Mouse (Mus musculus): Measurements from ENCODE around the gene Impdh2. TPM values are rescaled to one million over a fixed set of nuclear protein-coding genes. Genes with fewer than 3 reads are reported as not detected.

The Impdh2 gene
- polyA plus RNA-seq, 1 experiment = 70.6 TPM

- WGBS = 79% methylated on average over 1 of the region's 1 CpGs
- no peak for TF ChIP-seq POLR2A (IDR thresholded peaks at IDR 0.05; ENCODE audit: borderline replicate concordance, insufficient read depth, low read length)
- no peak for TF ChIP-seq CTCF (IDR thresholded peaks at IDR 0.05; ENCODE audit: borderline replicate concordance, insufficient read depth, low read depth, low read length)
- no peak for DNase-seq
- H3K4me3 ChIP-seq (replicated peaks; ENCODE audit: insufficient read depth, low read depth, low read length) = no peak overlapping the region
- H3K4me1 ChIP-seq (ENCODE audit: control insufficient read depth, insufficient read depth, low read length) = no peaks in the 10 kb centered on the region; the same call in 1 of the 2 replicates
- no peak overlapping the region for H3K27ac ChIP-seq (ENCODE audit: insufficient read depth, low read length)
- H3K27me3 ChIP-seq (ENCODE audit: control insufficient read depth, insufficient read depth, low read length) = no peaks in the 10 kb centered on the region
These were observed 29.1 kb upstream of the Impdh2 start for GRCm38 (mm10) chr9:108530954-108531353.

GRCm38 (mm10) chr9:108531496-108531895, 28.6 kb upstream of the Impdh2 start:
- Histone ChIP-seq H3K27me3 (ENCODE audit: control insufficient read depth, insufficient read depth, low read length) (no peaks in the 10 kb centered on the region), H3K4me3 (replicated peaks; ENCODE audit: insufficient read depth, low read depth, low read length) (no peak overlapping the region), H3K27ac (ENCODE audit: insufficient read depth, low read length) (no peak overlapping the region), H3K4me1 (ENCODE audit: control insufficient read depth, insufficient read depth, low read length) (no peaks in the 10 kb centered on the region; the same call in 1 of the 2 replicates)
- no peak for DNase-seq
- TF ChIP-seq CTCF (IDR thresholded peaks at IDR 0.05; ENCODE audit: borderline replicate concordance, insufficient read depth, low read depth, low read length) (no peak), POLR2A (IDR thresholded peaks at IDR 0.05; ENCODE audit: borderline replicate concordance, insufficient read depth, low read length) (no peak)
- WGBS = 96% methylated on average over 1 of the region's 1 CpGs

- Histone ChIP-seq H3K27me3 (ENCODE audit: control insufficient read depth, insufficient read depth, low read length) (no peaks in the 10 kb centered on the region), H3K27ac (ENCODE audit: insufficient read depth, low read length) (no peak overlapping the region), H3K4me3 (replicated peaks; ENCODE audit: insufficient read depth, low read depth, low read length) (no peak overlapping the region), H3K4me1 (ENCODE audit: control insufficient read depth, insufficient read depth, low read length) (no peaks in the 10 kb centered on the region)
- TF ChIP-seq POLR2A (IDR thresholded peaks at IDR 0.05; ENCODE audit: borderline replicate concordance, insufficient read depth, low read length) = no peak
- no peak for TF ChIP-seq CTCF (IDR thresholded peaks at IDR 0.05; ENCODE audit: borderline replicate concordance, insufficient read depth, low read depth, low read length)
- DNase-seq = no peak
These were observed 19.2 kb upstream of the Impdh2 start for GRCm38 (mm10) chr9:108540846-108541245.

GRCm38 (mm10) chr9:108545986-108546385, 14.1 kb upstream of the Impdh2 start:
- Histone ChIP-seq H3K4me3 (replicated peaks; ENCODE audit: insufficient read depth, low read depth, low read length) (no peak overlapping the region), H3K27me3 (ENCODE audit: control insufficient read depth, insufficient read depth, low read length) (no peaks in the 10 kb centered on the region), H3K4me1 (ENCODE audit: control insufficient read depth, insufficient read depth, low read length) (no peaks in the 10 kb centered on the region), H3K27ac (ENCODE audit: insufficient read depth, low read length) (no peak overlapping the region)
- no peak for DNase-seq
- 69% methylated on average over 3 of the region's 3 CpGs for WGBS
- TF ChIP-seq CTCF (IDR thresholded peaks at IDR 0.05; ENCODE audit: borderline replicate concordance, insufficient read depth, low read depth, low read length) (no peak), POLR2A (IDR thresholded peaks at IDR 0.05; ENCODE audit: borderline replicate concordance, insufficient read depth, low read length) (no peak)

- TF ChIP-seq POLR2A (IDR thresholded peaks at IDR 0.05; ENCODE audit: borderline replicate concordance, insufficient read depth, low read length) (no peak), CTCF (IDR thresholded peaks at IDR 0.05; ENCODE audit: borderline replicate concordance, insufficient read depth, low read depth, low read length) (no peak)
- Histone ChIP-seq H3K4me1 (ENCODE audit: control insufficient read depth, insufficient read depth, low read length) (no peaks in the 10 kb centered on the region), H3K4me3 (replicated peaks; ENCODE audit: insufficient read depth, low read depth, low read length) (no peak overlapping the region), H3K27ac (ENCODE audit: insufficient read depth, low read length) (no peak overlapping the region), H3K27me3 (ENCODE audit: control insufficient read depth, insufficient read depth, low read length) (no peaks in the 10 kb centered on the region)
- WGBS = 81% methylated on average over 1 of the region's 1 CpGs
- no peak for DNase-seq
These were observed 13.2 kb upstream of the Impdh2 start for GRCm38 (mm10) chr9:108546875-108547274.

GRCm38 (mm10) chr9:108559169-108559568, 917 bp upstream of the Impdh2 start:
- 72% methylated on average over 4 of the region's 4 CpGs for WGBS
- TF ChIP-seq POLR2A (IDR thresholded peaks at IDR 0.05; ENCODE audit: borderline replicate concordance, insufficient read depth, low read length) (no peak), CTCF (IDR thresholded peaks at IDR 0.05; ENCODE audit: borderline replicate concordance, insufficient read depth, low read depth, low read length) (no peak)

GRCm38 (mm10) chr9:108563671-108564070, 3.6 kb downstream of the Impdh2 start:
- Histone ChIP-seq H3K27me3 (ENCODE audit: control insufficient read depth, insufficient read depth, low read length) (no peaks in the 10 kb centered on the region), H3K4me3 (replicated peaks; ENCODE audit: insufficient read depth, low read depth, low read length) (no peak overlapping the region), H3K27ac (ENCODE audit: insufficient read depth, low read length) (no peak overlapping the region), H3K4me1 (ENCODE audit: control insufficient read depth, insufficient read depth, low read length) (peaks cover 10% of the 10 kb centered on the region)
- no peak for TF ChIP-seq POLR2A (IDR thresholded peaks at IDR 0.05; ENCODE audit: borderline replicate concordance, insufficient read depth, low read length)
- TF ChIP-seq CTCF (IDR thresholded peaks at IDR 0.05; ENCODE audit: borderline replicate concordance, insufficient read depth, low read depth, low read length) = no peak
- no peak for DNase-seq
- WGBS = 85% methylated on average over 8 of the region's 8 CpGs

More at GRCm38 (mm10) chr9:108559169-108559568, 917 bp upstream of the Impdh2 start:
- H3K4me1 ChIP-seq (ENCODE audit: control insufficient read depth, insufficient read depth, low read length) = peaks cover 2% of the 10 kb centered on the region; the same call in 1 of the 2 replicates
- no peak for DNase-seq
- no peak overlapping the region for H3K4me3 ChIP-seq (replicated peaks; ENCODE audit: insufficient read depth, low read depth, low read length)
- H3K27ac ChIP-seq (ENCODE audit: insufficient read depth, low read length) = no peak overlapping the region
- no peaks in the 10 kb centered on the region for H3K27me3 ChIP-seq (ENCODE audit: control insufficient read depth, insufficient read depth, low read length)

GRCm38 (mm10) chr9:108564131-108564530, 4.0 kb downstream of the Impdh2 start:
- Histone ChIP-seq H3K27me3 (ENCODE audit: control insufficient read depth, insufficient read depth, low read length) (no peaks in the 10 kb centered on the region), H3K4me3 (replicated peaks; ENCODE audit: insufficient read depth, low read depth, low read length) (no peak overlapping the region), H3K4me1 (ENCODE audit: control insufficient read depth, insufficient read depth, low read length) (peaks cover 10% of the 10 kb centered on the region), H3K27ac (ENCODE audit: insufficient read depth, low read length) (no peak overlapping the region)
- TF ChIP-seq POLR2A (IDR thresholded peaks at IDR 0.05; ENCODE audit: borderline replicate concordance, insufficient read depth, low read length) (no peak), CTCF (IDR thresholded peaks at IDR 0.05; ENCODE audit: borderline replicate concordance, insufficient read depth, low read depth, low read length) (no peak)
- no peak for DNase-seq
- 79% methylated on average over 7 of the region's 7 CpGs for WGBS
